Mouse (Mus musculus) kidney, postnatal 14 days (tissue): Measurements from ENCODE around the gene Tmem182.

Source experiments
- DNase-seq: peaks from one replicate; pipeline ENCODE4 v3.0.0; 2022; ENCODE audit warnings: mixed read lengths

Tmem182 gene

DNA sequence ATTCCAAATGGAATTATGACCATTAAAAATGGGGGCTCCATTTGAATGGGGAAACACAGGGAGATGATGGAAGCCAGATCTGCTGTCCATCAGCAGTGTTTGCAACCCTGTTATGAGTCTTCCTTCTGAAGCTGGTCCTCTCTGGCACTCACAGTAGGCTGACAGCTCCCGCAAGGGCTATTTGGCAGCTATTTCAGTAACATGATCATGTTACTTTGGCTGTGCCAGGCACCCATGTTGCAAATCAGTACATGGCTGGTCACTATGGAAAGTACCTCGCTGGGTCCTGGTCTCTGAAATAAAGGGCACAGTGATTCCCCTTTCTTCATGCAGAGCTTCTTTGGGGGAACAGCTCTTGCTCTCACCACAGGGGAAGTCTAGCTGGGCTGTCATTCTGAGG is 62.2 kb downstream of the Tmem182 start:
- DNase-seq, result no peak

DNA sequence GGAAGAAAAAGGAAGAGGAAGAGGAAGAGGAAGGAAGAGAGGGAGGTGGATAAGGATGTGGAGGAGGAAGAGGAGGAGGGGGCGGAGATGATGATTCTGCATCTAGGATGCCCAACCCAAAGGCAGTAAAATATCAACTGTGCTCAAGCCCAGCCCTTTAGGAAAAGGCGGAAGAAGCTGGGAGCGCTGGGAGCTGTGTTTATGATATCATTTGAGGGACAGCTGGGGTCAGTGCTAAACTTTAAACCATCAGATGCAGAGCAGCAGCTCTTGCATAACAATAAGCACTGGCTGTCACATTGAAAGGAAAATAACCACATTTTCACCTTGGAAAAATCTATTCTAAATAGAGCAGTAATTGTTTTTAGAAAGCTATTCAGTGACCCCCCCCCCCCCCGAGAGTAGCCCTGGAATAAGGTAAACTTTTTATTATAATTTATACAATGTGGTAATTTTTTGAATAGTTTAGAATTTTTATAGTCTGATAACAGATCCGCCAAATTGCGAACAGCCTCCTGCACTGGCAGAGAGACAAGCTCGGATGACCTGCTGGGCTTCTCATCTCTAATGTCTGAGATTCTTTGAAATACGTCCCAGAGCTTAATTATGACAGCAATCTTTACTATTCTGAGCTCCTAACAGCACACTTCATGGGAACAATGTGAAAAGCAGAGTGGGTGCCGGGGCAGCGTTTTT is 68.5 kb downstream of the Tmem182 start:
- no peak for DNase-seq

DNA sequence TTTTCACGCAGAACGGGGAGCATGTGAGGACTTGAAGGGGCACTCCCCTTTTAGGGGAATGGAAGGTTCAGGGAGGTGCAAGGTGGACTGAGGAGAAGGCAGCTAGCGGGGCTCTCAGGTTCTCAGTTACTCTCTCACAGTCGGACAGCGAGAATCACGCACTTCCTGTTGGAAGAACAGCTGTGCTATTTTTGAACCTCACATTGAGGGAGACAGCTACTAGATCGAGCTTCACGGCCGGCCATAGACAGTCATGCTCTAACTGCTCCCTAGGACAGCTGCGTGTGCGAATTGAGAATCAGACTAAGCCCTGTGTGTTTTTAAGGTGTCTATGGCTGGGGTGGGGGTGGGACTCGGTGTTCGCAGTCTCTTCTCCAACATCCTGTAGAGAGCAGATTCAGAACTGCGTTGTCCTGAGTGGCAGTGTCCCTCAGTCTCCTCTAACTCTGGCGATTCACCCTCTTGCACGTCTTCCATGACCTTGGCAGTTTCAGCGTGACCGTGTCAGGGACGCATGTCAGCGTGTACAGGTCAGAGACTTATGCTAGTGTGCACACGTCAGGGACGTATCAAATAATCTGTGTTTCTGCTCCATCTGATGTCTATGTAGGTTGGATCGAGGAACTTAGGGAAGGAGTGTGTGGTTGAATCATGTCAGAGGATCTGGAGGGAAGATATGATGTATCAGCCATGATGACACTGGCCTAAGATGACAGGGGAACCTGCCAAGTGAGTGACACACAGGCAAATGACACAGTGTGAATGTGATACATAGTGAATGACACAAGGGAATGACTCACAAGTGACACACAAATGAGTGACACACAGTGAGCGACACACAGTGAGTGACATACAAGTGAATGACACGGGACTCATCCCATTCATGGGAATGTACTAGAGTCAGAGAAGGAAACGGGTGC is 69.3 kb downstream of the Tmem182 start:
- no peak for DNase-seq

DNA sequence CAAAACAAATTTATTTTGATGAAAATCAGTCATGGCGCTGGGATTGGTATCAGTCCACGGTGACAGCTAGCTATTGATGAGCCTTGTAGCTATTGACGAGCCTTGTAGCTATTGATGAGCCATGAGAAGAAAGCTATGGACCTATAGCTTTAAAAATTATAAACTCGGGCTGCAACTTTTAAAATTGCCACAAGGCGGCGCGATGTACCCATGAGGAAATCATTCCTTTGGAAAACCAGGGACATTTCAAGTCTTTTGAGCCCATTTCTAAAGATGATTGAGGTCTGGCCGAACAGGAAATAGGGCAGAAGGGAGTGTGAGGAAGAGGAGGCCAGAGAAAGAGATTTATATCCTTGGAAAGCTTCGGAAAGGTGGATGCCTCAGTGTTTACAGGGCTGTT is 73.7 kb downstream of the Tmem182 start:
- DNase-seq, result peak; percentile 65

DNA sequence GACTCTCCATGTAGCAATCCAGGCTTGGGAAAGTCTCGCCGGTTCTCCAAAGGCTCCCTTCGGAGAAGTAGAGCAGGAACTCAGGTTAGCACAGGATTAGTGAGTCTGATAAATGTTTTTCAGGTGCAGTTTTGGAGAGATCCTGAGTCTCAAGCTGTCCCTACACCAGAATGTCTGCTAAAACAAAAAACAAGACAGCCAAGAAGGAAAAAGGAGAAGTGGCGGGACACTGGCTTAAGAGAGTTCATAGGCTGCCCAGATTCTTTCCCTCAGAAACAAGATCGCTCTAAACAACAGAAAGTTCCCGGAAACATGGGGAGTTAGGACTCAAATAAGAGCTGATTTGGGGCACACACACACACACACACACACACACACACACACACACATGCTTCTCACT is 74.1 kb downstream of the Tmem182 start:
- DNase-seq, result no peak

DNA sequence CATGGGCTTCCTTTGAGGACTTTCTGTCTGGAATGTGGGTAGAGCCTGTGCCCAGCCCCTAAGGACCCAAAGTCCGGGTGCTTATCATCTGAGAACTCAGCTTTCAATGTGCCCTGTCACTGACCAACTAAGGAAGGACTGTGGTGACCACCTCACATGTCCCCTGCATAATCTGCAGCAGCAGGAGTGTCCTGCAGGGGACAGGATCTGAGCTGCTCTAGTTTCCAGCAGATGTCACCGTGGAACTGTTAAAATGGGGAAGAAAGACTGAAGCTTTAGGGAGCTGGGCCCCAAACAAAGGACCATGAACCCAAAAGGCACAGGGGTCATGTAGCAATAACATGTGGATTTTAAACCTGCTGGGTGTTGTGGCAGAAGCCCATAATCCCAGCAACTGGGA is 75.1 kb downstream of the Tmem182 start:
- no peak for DNase-seq

DNA sequence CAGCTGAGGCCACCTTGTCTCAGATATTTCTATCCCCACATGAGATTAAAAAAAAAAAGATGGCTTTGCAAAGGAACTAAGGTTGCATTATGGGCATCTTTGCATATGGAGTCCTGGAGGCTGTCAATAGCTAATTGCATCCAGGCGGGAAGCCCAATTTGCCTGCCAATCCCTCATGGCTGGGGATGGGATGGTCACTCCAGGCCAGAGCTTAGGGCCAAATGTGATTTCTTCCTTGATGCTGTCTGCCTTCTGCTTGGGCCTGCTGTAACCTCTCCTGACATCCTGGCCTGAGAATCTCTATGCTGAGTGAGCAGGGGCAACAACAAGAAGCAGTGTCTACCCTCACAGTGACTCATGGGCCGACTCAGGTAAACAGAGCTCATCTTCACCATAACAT is 78.5 kb downstream of the Tmem182 start:
- no peak for DNase-seq

DNA sequence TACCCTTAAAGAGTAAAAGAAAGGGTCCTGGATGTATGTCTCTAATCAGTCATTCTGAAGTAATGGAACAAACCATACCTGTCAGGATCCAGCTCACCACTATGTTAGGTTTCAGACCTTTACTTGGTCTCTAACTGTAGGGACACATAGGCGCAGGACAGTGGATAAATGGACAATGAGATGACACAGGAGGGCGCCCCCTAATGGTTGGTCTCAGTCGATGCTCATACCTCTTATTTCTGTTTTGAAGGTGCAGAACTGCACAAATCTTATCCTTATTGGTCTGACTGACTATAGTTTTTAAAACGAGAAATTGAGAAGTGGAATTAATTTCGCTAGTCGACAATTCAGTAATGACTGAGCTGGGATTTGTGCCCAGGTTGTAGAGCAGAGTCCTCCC is 79.5 kb downstream of the Tmem182 start:
- no peak for DNase-seq

DNA sequence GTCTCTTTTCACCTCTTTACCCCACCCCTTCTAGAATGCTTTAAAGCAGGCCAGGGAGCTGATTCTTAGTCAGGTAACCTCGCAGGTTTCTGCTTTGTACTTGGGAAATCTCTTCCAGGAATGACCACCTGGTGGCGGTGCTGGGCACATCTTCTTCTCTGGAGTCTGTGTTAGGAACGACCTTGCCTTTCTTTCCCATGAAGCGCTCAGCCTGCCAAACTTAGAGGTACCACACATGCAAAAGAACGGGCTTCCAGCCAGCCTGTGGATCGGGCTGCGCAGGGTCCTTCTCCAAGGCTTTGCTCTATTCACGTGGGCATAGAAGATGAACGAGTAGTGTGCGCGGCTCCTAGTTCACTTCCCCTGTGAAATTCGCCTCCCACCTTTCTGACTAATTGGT is 82.3 kb downstream of the Tmem182 start:
- DNase-seq, result peak; percentile 84

DNA sequence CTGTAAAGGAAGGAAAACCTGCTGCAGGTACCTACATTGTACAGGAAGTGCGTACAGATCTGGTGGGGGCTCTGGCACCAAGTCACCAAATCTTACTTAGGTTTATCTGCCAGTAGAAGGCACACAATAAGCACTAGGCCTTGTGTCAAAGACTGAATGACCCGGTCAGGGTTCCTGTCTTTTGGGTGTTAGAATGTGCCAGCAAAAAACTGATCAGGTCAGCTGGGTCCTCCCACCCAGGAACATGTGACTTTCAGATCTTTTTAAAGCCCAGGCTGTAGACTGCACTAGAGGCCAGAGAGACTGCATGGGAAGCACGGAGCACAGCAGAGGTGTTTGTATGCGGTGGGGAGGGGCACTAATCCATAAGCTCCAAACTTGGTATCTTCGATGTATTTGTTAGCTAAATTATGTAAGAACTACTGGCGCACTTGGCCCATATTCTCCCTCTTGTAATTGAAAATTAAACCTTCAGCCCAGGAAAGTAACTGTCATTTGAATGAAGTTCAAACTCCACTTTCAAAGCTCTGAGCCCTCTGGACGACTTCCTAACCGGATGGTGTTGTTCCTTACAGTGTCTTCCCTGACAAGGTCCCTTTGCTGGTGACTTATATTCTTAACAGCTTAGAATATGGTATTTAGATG is 83.1 kb downstream of the Tmem182 start:
- DNase-seq, result no peak

DNA sequence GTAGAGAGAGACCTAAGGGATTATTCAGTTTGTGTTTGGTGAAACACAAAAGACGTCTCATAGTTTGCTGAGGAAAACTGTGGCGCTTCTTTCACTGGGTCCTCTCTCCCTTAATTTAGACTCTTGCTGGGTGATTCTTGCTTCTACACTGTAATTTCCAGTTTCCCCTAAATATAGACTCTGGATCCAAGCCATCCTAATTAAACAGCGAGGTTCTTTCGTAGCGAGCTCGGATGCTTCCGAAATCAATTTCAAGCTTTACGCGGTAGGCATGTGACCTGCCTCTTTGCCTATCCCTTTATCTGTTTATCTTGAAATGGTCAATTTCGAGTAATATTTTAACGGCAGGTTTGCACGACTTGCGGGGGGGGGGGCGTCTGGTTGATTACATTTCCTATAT is 84.2 kb downstream of the Tmem182 start:
- no peak for DNase-seq

DNA sequence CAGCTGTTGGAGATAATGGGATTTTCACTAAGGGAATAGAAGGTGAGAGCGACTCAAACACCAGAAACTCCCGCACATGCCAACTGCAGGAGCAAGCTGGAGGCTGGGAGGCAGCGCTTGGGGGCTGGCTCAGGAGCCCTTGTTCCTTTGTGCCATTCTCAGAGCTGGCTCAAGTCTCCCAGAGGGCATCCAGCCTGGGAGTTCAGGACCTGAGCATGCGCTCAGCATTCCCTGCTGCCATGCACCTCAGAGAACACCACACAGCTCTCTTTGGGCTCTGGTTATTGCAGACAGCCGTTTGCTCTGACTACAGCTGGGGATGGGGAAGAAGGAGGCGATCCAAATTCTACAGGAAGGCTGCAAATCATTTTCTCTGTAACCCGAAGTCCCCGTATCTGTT is 84.8 kb downstream of the Tmem182 start:
- no peak for DNase-seq

DNA sequence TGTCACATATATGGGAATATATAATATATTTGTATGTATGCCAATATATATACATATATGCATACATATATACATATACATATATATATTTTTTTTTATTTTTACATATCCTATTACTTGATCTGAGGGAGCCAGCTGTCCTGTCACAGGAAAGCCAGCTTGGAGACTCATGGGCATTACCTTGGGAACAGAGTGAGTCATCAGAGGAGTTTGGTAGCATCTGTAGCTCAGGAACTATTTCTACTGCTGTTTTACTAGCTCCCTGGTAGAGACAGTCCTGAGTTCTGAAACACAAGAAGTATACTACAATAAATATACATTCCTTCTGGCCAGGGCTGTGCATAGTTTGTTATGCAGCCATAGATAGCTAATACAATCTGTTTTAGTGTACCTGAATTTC is 98.3 kb downstream of the Tmem182 start:
- no peak for DNase-seq
